Mouse (Mus musculus): ENCODE measurements around the gene Sugct. TPM values are rescaled to one million over a fixed set of nuclear protein-coding genes. Genes with fewer than 3 reads are reported as not detected.

The Sugct gene
- polyA plus RNA-seq, 2 experiments: 2.4 to 3.6 TPM

DNA sequence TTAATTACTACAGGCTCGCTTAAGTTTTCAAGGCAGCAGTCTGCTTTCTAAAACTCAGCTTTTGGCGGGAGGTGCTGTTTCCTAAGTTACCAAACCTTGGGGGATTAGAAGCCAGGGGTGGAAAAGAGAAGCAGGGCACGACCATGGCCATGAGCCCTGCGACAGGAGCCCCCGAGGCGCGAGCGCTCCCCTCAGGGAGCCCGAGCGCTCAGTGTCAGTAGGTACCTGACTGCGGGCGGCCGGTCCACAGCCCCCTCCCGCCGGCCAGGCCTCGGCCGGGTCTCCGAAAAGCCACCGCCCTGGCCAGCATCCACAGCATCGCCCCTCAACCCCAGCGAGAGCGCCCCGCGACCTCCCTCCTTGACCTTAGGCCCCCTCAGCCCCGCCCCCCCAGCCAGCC is 939 bp downstream of the Sugct start:
- H3K4me2 ChIP-seq (replicated peaks; ENCODE audit: low read depth, low read length, severe bottlenecking): peak overlapping the region; percentile 75
- peak overlapping the region; percentile 93 for H3K27ac ChIP-seq (replicated peaks; ENCODE audit: low read depth, low read length)
- H3K4me1 ChIP-seq (ENCODE audit: control insufficient read depth, insufficient read depth, low read length): 0 out of 2 replicates have a peak, but pooled peaks cover 6% of the 10 kb centered on the region
- TF ChIP-seq POLR2A (IDR thresholded peaks at IDR 0.05; ENCODE audit: borderline replicate concordance, extremely low read depth, insufficient read depth, insufficient read length): no peak
- H3K4me3 ChIP-seq (replicated peaks; ENCODE audit: low read length): peak overlapping the region; percentile 70
- H3K27me3 ChIP-seq (ENCODE audit: control insufficient read depth, insufficient read depth, low read length): no peaks in the 10 kb centered on the region
- peak; percentile 59 for ATAC-seq (ENCODE audit: low FRiP score, low read depth)
- under 1% methylated on average over 23 of the region's 25 CpGs for WGBS
- no peak for DNase-seq (ENCODE audit: low spot score)
- no peaks in the 10 kb centered on the region for H3K9me3 ChIP-seq (ENCODE audit: control insufficient read depth, low read length)
- no peaks in the 10 kb centered on the region for H3K36me3 ChIP-seq (ENCODE audit: control insufficient read depth, insufficient read depth, low read length)
- H3K9ac ChIP-seq (ENCODE audit: low read depth, low read length, severe bottlenecking): peak overlapping the region; percentile 76

- 60% methylated on average over 5 of the region's 5 CpGs for WGBS
- DNase-seq (ENCODE audit: low spot score): peak; percentile 42
- H3K9ac ChIP-seq (ENCODE audit: low read depth, low read length, severe bottlenecking): 0 out of 2 replicates have a peak overlapping the region, but pooled peaks have one; percentile 76
- no peaks in the 10 kb centered on the region for H3K27me3 ChIP-seq (ENCODE audit: control insufficient read depth, insufficient read depth, low read length)
- peak overlapping the region; percentile 75 for H3K4me2 ChIP-seq (replicated peaks; ENCODE audit: low read depth, low read length, severe bottlenecking)
- peak overlapping the region; percentile 70 for H3K4me3 ChIP-seq (replicated peaks; ENCODE audit: low read length)
- H3K4me1 ChIP-seq (ENCODE audit: control insufficient read depth, insufficient read depth, low read length): 0 out of 2 replicates have a peak, but pooled peaks cover 6% of the 10 kb centered on the region
- no peaks in the 10 kb centered on the region for H3K9me3 ChIP-seq (ENCODE audit: control insufficient read depth, low read length)
- no peak overlapping the region for H3K27ac ChIP-seq (replicated peaks; ENCODE audit: low read depth, low read length)
- no peaks in the 10 kb centered on the region for H3K36me3 ChIP-seq (ENCODE audit: control insufficient read depth, insufficient read depth, low read length)
- no peak for ATAC-seq (ENCODE audit: low FRiP score, low read depth)
- TF ChIP-seq POLR2A (IDR thresholded peaks at IDR 0.05; ENCODE audit: borderline replicate concordance, extremely low read depth, insufficient read depth, insufficient read length): no peak
Measured at GRCm38 (mm10) chr13:17693816-17694215, 1.5 kb downstream of the Sugct start.

DNA sequence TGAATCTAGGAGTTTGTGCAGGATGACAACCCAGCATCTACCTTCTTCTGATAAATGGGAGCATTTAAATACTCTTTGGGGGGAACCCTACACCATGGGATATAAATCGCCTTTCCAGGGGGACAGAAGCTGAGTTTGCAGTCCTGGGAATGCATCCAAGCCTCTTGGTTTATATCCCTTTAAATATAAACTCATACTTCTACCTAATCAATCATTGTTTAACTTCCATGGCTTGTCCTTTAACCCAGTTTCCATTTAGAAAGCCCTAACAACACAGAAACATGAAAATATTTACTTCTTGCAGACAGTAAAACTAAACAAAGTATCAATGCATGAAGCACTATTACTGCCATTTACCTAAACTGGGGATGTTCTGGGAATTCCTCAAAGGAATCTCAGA is 3.9 kb downstream of the Sugct start:
- no peaks in the 10 kb centered on the region for H3K36me3 ChIP-seq (ENCODE audit: control insufficient read depth, insufficient read depth, low read length)
- H3K4me3 ChIP-seq (replicated peaks; ENCODE audit: low read length): no peak overlapping the region
- no peak overlapping the region for H3K4me2 ChIP-seq (replicated peaks; ENCODE audit: low read depth, low read length, severe bottlenecking)
- no peak for TF ChIP-seq POLR2A (IDR thresholded peaks at IDR 0.05; ENCODE audit: borderline replicate concordance, extremely low read depth, insufficient read depth, insufficient read length)
- 0 out of 2 replicates have a peak, but pooled peaks cover 6% of the 10 kb centered on the region for H3K4me1 ChIP-seq (ENCODE audit: control insufficient read depth, insufficient read depth, low read length)
- H3K27me3 ChIP-seq (ENCODE audit: control insufficient read depth, insufficient read depth, low read length): no peaks in the 10 kb centered on the region
- no peak overlapping the region for H3K27ac ChIP-seq (replicated peaks; ENCODE audit: low read depth, low read length)
- H3K9ac ChIP-seq (ENCODE audit: low read depth, low read length, severe bottlenecking): no peak overlapping the region
- DNase-seq (ENCODE audit: low spot score) (no peak), ATAC-seq (ENCODE audit: low FRiP score, low read depth) (no peak)
- WGBS: 61% methylated on average over 1 of the region's 1 CpGs
- H3K9me3 ChIP-seq (ENCODE audit: control insufficient read depth, low read length): no peaks in the 10 kb centered on the region

GRCm38 (mm10) chr13:17690686-17691085 is 4.7 kb downstream of the Sugct start:
- DNase-seq (ENCODE audit: low spot score): no peak
- H3K4me3 ChIP-seq (replicated peaks; ENCODE audit: low read length): no peak overlapping the region
- no peak overlapping the region for H3K4me2 ChIP-seq (replicated peaks; ENCODE audit: low read depth, low read length, severe bottlenecking)
- no peaks in the 10 kb centered on the region for H3K27me3 ChIP-seq (ENCODE audit: control insufficient read depth, insufficient read depth, low read length)
- H3K36me3 ChIP-seq (ENCODE audit: control insufficient read depth, insufficient read depth, low read length): no peaks in the 10 kb centered on the region
- H3K9me3 ChIP-seq (ENCODE audit: control insufficient read depth, low read length): no peaks in the 10 kb centered on the region
- 0 out of 2 replicates have a peak, but pooled peaks cover 2% of the 10 kb centered on the region for H3K4me1 ChIP-seq (ENCODE audit: control insufficient read depth, insufficient read depth, low read length)
- TF ChIP-seq POLR2A (IDR thresholded peaks at IDR 0.05; ENCODE audit: borderline replicate concordance, extremely low read depth, insufficient read depth, insufficient read length): no peak
- no peak overlapping the region for H3K27ac ChIP-seq (replicated peaks; ENCODE audit: low read depth, low read length)
- ATAC-seq (ENCODE audit: low FRiP score, low read depth): no peak
- H3K9ac ChIP-seq (ENCODE audit: low read depth, low read length, severe bottlenecking): no peak overlapping the region

GRCm38 (mm10) chr13:17689461-17689860 is 5.9 kb downstream of the Sugct start:
- Histone ChIP-seq H3K27me3 (ENCODE audit: control insufficient read depth, insufficient read depth, low read length) (no peaks in the 10 kb centered on the region), H3K27ac (replicated peaks; ENCODE audit: low read depth, low read length) (no peak overlapping the region), H3K4me3 (replicated peaks; ENCODE audit: low read length) (no peak overlapping the region), H3K36me3 (ENCODE audit: control insufficient read depth, insufficient read depth, low read length) (no peaks in the 10 kb centered on the region), H3K4me1 (ENCODE audit: control insufficient read depth, insufficient read depth, low read length) (0 out of 2 replicates have a peak, but pooled peaks cover 2% of the 10 kb centered on the region), H3K9ac (ENCODE audit: low read depth, low read length, severe bottlenecking) (no peak overlapping the region), H3K4me2 (replicated peaks; ENCODE audit: low read depth, low read length, severe bottlenecking) (no peak overlapping the region), H3K9me3 (ENCODE audit: control insufficient read depth, low read length) (no peaks in the 10 kb centered on the region)
- DNase-seq (ENCODE audit: low spot score) (no peak), ATAC-seq (ENCODE audit: low FRiP score, low read depth) (no peak)
- no peak for TF ChIP-seq POLR2A (IDR thresholded peaks at IDR 0.05; ENCODE audit: borderline replicate concordance, extremely low read depth, insufficient read depth, insufficient read length)

DNA sequence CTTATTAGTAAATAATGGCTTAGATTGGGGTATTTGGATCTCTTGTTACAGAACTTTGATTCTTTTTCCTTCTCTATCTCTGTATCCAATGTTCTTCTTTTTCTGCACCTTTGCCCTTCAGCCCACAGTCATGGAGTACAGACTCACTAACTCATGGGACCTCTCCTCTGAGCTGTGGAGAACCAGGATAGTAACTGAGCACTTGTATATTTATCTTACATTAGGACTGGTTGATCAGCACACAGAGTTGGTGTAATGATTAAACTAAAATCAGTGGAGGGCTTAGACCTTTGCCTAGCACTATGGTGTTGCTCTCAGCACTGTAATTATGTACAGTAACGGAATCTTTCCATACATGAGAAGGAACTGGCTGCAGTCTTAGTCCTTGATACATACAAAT is 24.2 kb downstream of the Sugct start:
- Histone ChIP-seq H3K4me1 (ENCODE audit: control insufficient read depth, insufficient read depth, low read length) (no peaks in the 10 kb centered on the region), H3K36me3 (ENCODE audit: control insufficient read depth, insufficient read depth, low read length) (no peaks in the 10 kb centered on the region), H3K9ac (ENCODE audit: low read depth, low read length, severe bottlenecking) (no peak overlapping the region), H3K9me3 (ENCODE audit: control insufficient read depth, low read length) (no peaks in the 10 kb centered on the region), H3K27ac (replicated peaks; ENCODE audit: low read depth, low read length) (no peak overlapping the region), H3K27me3 (ENCODE audit: control insufficient read depth, insufficient read depth, low read length) (no peaks in the 10 kb centered on the region), H3K4me2 (replicated peaks; ENCODE audit: low read depth, low read length, severe bottlenecking) (no peak overlapping the region), H3K4me3 (replicated peaks; ENCODE audit: low read length) (no peak overlapping the region)
- 72% methylated on average over 1 of the region's 1 CpGs for WGBS
- TF ChIP-seq POLR2A (IDR thresholded peaks at IDR 0.05; ENCODE audit: borderline replicate concordance, extremely low read depth, insufficient read depth, insufficient read length): no peak
- no peak for DNase-seq (ENCODE audit: low spot score)
- no peak for ATAC-seq (ENCODE audit: low FRiP score, low read depth)
